Mouse (Mus musculus) cerebellum, postnatal 25 days (tissue): ENCODE data around the gene Prr15l.
A peak's percentile ranks its signal among the peaks of the same experiment; 100 is the strongest.

ENCODE experiments used
- DNase-seq, 2 experiments: peaks; one replicate each; pipeline ENCODE4 v3.0.0; 2021; ENCODE audit warnings: mixed read lengths in 2 of 2

Prr15l gene

DNA sequence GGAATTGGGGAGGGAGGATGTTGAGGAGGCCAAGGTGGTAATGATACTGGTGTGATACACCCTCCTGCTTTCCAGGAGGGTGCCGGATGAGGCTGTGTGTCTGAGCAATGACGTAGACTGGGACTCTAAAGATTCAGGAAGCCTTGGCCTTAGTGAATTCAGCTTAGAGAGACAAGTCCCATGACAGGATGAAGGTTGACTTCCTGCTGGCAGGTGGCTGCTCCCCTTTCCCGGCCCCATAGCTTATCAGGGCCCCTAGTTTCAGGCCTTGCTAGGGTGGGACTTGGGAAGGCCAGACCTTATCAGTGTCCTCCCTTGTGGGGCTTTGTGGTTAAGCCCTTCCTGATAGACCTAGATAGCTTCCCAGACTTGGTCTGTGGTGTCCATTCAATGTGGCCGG, 19.9 kb downstream of the Prr15l start:
- no peak for DNase-seq

DNA sequence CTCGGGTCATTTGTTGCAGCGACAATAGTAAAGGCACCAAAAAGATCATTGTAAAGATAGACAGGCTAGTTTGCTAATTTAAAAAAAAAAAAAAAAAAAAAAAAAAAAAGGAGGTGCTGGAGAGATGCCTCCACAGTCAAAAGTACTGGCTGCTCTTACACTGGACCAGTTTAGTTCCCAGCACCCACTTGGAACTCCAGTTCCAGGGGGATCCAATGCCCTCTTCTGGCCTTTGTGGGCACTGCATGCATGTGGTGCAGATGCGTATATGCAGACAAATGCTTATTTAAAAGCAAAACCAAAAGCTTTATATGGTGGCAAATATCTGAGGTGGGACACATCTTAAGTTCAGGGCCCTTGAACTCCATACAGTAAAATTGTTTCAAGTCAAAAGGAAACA, 22.9 kb downstream of the Prr15l start:
- no peak for DNase-seq

DNA sequence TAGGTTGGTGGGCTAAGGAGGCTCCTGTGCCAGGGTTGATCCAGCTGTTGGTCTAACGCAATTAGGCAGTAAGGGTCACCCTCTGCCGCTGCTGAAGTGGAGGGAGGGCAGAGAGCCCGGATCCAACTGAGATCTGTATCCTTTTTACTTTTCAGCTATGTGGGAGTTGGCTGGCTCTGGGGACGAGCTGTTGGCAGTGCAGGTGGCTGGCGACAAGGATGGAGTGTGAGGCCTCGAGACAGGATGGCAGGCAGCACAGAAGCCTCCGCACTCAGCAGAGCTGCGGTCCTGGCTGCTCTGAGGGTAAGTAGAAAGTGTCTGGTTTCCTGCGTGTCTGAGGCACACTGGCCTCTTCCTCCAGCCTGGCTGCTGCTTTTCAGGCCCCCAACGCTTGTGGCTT, 24.5 kb downstream of the Prr15l start:
- no peak for DNase-seq

DNA sequence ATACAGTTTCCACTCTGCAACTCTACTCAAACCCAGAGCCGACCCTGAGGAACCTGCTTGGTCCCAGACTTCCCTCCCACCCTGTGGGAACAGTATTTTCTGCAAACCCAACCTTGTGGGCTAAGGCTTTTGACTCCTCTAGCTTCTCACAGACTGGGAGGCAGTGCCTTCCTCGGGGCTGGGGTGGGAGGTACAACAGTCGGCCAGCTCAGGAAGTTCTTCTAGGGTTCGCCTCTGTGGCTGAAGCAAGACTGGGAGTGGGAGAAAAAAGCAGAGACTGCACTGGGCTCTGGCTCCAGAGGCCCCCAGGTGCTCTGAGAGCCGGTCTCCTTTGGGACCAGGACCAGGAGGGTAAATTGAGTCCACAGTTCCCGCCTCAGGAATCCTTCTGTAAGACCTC, 25.0 kb downstream of the Prr15l start:
- no peak for DNase-seq

DNA sequence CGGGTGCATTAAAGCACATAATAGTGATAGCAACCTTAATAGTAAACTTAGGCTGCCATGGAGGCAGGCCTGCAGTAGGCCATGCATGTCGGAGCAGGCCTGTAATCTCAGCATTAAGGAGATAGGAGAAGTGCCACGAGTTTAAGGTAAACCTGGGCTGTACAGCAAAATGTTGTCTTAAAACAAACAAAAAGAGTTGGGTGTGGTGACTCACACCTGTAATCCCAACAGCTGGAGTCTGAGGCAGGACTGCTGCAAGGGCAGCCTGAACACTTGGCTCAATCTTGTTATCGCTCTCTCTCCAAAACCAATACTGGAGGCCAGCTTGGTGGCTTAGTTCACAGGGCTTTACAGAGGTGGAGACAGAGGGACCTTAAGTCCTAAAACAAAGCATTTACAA, 27.2 kb downstream of the Prr15l start:
- DNase-seq: no peak

DNA sequence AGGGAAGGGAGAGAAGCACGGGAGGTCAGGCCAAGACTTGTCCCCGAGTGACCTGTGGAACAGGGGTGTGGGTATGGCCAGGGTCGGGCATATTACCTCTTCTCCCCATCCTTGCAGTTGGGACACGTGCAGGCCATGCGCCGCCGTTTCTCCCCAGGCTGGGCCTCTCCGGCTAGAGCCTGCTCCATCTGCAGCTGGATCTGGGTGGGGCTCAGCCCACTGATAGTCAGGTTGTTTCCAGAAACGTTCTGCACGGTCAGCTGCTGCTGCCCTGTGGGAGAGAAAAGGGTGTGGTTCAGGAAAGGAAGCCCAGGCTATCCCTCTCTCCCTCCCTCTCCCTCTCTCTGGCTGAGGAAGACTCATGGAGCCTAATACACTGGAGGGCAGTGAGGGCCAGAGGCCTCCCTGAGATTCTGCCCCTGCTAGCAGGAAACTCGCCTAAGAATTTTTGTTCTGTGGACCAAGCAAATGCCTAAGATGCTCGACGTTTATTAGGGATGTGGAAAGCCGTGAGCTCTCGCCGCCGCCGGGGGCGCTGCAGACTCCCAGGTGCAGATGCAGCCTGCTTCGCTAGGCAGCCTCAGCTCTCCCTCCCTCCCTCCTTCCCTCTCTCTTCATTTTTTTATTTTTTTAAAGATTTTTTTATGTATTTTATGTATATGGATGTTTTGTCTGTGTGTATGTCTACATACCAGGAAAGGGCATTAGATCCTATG, 28.3 kb downstream of the Prr15l start:
- peak in 1 of 2 experiments; percentile 63 for DNase-seq

DNA sequence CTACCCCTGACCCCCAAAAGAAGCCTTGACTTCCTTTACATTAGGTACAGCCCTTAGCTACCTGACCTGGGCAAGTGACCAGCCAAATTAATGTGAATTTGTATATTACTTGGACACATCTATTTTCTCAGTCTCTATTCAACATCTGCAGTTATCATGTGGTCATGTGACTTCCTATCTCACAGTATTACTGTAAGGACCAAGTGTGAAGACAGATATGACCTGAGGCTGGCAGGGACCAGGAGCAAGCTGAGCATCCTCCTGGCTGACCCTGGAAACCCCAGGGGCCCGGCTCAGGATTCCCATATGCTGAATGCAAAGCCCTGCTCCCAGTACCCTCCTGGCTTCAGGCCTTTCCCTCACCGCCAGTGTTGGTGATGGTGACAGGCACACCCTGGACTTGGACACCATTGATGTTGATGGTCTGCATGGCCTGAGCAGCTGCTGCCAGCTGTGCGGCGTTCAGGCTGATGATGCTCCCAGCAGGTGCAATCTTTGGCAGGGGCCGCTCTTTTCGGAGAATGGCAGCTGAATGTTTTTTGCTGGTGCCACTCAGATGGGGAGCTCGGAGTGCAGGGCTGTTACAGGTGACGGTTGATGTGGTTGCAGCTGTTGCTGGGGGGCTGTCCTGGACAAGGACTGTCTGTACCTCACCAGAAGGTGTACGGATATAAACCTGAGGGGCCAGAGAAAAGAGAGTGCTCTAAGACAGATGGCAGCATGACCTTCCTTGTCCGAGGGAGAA, 29.3 kb downstream of the Prr15l start:
- no peak for DNase-seq

DNA sequence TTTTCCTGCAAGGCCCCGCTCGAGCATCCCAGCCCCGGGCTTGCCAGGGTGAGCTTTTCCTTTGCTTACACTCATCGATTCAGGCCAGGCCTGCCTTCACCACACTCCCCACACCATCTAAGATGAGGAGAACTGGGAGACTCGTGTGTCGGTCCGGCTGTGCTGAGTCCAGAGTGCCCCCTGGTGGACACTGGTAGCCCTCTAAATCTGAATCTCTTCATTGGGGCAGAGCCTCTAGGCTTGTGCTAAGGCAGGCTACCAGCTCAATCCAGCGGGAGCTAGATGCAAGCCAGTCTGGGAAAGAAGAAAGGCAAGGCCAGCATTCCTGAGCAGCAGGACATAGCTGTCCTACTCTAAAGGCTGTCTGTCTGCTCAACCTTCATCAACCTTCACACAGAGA, 35.7 kb downstream of the Prr15l start:
- peak; percentile 92 to 96 for DNase-seq

DNA sequence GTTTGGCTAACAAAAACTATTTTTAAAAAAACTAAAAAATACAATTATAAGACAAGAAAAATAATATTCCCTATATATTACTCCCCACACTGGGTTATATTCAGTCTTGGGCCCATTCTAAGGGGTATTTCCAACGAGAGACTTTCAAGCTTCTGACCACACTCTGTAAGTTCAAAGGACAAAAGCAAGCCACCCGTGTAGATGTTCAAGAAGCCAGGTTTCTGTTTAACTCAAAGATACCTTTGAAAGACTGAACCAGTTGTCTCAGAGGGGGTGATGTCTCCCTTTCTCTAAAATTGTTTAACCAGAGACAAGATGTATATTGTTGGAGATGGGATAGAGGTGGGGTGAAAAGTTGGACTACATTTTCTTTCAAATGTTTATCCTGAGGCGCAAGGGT, 38.3 kb downstream of the Prr15l start:
- no peak for DNase-seq

DNA sequence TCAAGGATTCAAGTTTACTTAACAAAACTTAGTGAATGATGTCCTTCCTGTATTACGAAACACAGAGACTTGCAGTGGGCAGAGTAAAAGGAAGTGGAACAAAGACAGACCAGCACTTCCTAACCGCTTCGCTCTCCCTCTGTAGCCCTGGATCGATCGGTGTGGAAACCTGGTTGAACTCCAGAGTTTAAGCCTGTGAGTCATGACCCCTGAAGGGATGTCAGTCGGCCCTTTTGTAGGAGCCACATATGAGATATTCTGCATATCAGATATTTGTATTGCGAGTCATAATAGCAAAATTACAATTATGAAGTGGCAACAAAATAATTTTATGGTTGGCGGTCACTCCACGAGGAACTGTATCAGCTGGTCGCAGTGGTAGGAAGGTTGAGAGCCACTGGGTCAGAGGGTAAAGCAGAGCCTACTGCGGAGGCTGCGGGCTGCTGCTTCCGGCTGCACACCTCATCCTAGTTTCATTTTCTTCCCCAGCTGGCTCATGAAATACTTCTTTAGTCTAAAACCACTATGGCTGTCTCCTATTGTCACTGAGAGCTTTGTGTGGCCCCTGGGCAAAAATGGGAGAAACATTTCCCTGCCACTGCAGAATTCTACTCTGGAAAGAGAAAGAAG, 39.1 kb downstream of the Prr15l start:
- no peak for DNase-seq

DNA sequence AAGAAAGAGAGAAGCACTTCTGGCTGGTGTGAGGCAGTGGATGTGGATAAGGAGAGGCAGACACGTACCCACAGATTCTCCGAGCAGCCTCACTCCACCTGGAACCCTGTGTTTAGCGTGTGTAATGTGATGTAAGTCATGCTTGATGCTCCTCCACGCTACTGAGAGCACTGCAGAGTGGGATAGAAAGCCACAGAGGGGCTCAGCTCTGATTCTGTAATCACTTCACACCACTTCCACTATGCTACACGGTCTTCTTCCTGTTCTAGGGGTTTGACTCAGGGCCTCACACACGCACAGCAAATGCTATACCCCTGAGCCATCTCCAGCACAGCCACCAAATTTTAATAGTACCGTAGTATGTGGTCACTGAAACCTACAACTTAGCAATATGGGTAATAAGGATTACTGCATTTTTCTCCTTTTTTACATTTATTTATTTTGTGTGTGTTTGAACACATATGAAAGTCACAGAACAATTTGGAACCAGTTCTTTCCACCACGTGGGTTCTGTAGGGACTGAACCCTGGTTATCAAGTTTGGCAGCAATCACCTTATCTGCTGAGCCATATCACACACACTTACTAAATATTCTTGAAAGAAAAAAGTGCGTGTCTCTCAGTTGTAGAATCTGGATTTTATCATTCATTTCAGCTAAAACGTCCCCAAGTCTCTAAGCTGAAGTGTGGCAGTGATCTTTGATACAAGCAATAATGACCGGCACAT, 39.8 kb downstream of the Prr15l start:
- no peak for DNase-seq

DNA sequence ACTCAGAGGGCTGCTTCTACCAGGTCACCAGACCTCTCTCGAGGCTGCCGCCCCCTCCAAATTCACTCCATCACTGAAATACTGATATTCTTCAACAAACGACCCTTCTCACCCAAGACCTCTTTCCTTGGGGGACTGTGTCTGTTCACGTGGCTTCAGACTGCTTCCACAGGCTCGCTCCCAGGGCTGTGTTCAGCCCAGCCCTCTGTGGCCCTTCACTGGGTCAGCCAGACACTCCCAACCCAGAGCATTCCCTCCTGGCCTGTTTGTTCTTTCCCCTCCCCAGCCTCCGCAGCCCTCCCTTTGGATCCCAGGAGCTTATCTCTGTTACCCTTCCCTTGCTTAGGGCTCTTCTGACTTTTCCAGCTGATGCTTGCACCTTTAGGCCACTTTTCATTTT, 40.6 kb downstream of the Prr15l start:
- peak in 1 of 2 experiments; percentile 25 for DNase-seq

DNA sequence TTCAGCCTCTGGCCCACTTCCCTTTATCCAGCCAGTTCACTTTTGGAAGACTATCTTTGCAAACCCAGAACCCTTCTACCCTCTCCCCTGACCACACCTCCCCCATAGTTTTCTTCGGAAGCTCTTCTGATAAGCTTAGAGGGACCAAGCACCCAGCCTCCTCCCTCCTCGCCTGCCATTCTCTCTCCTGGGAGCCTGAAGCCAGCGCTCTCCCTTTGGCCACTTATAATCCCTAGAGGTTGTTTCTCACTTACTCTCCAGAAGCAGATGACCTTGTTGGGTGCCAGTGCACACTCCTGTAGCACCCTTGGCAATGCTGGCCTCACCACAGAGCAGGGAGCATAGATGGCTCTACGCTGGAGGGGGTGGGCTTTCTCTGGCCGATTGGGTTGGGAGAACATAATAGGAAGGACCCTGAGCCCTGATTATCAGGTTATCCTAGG, 41.4 kb downstream of the Prr15l start:
- DNase-seq: peak; percentile 49 to 57

DNA sequence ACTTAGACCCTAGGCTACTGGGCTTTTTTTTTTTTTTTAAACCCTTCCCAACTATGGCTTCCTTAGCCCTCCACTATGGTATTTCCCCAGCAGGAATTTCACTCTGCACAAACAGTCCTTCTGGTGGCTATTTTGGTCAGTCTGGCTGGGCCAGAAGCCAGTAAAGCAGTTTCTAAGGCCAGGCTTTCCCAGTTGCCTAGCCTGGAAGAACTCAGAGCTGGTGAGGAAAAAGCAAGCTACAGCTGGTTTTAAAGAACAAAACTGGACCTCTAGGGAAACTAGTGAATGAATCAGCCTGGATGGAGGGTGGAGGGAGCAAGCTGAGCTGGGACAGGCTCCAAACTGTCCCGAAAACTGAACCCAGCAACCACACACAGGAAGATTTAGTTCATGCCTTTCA, 41.8 kb downstream of the Prr15l start:
- peak; percentile 78 to 84 for DNase-seq

DNA sequence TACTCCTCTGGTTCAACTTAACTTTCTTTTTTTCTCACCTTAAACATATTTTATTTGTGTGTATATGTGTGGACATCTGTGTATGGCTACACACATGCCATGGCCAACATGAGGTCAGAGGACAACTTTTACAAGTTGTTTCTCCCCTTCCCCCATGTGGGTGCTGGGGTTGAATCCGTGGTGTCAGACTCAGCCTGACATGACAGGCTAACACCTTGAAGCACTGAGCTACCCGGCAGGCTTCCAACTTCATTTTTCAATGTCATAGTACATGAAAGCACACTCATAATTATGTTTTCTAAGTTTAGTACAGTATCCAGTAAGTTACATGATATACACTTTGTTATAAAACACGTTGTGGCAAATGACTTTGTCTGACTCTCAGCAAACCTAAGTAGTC, 42.4 kb downstream of the Prr15l start:
- DNase-seq: no peak

DNA sequence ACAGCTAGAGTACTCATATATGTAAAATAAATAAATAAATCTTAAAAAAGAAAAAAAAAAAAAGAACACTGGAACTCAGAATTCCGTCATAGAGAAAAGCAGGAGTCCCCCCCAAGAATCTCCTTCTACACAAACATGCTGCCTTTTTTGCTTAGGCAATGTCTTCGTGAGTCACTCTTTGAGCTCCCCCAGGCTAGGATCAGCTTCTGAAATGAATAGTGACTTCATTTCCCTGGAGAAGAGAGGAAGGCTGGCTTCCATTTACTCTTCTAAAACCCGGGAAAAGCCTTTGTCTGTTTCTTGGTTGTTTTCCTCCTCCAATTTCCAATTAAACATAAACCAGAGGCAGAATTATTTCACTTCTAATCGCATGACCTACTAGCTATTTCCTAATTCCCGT, 45.0 kb downstream of the Prr15l start:
- DNase-seq: no peak

DNA sequence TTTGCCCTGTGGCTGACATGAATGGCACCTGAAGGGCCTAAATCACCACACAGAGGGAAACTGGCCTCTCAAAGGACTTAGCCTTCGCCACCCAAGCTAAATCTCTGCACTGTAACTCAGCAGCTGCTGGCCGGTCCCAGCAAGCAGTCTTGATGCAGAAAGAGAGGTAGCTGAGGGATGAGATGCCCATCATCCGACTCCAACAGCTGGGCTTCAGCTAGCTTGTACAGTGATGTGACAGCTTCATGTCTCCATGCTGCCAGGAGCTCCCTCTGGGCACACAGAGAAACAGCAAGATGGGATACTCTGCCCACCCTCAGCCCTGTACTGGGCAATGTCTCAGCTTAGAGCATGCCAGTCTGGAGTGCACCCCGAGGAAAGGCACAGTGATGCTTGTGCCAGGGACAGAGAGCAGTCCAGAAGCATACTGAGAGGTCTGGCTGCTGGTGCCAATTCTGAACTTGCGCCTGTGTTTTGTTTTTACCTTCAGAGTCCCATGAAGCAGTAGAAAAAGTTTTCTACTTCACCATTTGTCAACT, 45.6 kb downstream of the Prr15l start:
- DNase-seq: peak; percentile 73 to 76

DNA sequence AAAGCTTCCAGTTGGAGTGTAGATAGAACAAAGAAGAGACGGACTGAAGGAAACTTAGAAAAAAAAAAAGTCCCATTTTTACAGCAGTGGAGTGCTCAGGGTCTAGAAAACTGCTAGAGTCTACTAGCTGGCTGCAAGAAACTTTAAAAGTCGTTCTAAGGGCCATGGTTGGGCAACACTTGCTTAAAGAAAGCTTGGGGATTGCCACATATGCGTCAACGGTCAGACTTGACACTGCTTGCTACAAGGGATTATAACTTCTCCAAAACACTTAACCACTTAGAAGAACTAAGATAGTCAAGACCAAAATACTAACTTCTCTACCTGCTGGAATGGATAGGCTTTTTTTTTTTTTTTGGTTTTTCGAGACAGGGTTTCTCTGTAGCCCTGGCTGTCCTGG, 46.9 kb downstream of the Prr15l start:
- no peak for DNase-seq

DNA sequence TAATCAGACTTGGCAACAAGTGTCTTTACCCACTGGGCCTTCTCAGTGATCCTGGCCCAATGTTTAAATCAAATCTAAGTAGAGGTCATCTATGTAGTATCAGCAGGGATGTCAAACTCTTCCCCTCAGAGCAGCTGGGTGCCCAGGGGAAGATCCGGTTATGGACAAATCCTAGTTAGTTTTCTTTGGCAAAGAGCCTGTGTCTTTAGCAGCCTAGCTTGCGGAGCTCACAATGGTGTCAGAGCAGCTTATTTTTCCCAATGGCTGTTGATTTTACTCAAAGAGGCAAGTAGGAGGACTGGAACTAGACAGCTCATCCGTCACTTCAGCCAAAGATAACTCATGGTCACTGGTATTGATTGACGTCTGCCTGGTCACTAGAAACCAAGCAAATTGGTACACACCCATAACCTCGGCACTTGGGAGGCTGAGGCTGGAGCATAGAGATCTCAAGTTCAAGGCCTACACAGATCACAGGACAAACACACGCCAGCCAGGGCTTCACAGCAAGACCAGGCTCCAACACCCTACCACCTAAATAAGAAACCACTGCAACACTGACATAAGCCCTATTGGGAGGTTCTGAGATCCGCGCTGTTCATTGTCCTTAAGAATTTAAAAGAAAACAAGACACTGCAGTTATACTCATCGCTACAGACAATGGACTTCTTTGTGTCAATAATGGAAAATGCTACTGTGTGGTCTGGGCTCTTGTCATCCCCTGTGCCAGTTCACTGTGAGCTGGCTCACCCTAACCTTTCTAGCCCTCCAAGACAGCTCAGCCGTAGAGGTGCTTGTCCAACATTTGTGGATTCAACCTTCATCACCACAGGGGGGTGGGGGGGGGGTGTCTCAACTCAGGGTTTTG, 47.8 kb downstream of the Prr15l start:
- DNase-seq: no peak

DNA sequence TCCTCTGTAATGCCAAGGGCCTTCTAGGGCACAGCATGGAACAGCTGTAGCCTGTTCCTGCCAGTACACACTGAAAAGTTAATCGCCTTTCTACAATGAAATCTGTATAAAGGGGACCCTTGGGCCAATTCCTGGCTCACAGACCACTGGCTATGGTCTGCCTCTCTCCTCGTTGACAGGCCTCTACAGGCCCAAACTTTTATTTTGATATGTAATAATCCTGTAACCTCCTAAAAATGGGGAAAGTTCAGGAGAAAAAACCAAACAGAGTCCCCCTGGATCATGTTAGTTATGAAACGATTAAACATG, 48.4 kb downstream of the Prr15l start:
- DNase-seq: no peak

DNA sequence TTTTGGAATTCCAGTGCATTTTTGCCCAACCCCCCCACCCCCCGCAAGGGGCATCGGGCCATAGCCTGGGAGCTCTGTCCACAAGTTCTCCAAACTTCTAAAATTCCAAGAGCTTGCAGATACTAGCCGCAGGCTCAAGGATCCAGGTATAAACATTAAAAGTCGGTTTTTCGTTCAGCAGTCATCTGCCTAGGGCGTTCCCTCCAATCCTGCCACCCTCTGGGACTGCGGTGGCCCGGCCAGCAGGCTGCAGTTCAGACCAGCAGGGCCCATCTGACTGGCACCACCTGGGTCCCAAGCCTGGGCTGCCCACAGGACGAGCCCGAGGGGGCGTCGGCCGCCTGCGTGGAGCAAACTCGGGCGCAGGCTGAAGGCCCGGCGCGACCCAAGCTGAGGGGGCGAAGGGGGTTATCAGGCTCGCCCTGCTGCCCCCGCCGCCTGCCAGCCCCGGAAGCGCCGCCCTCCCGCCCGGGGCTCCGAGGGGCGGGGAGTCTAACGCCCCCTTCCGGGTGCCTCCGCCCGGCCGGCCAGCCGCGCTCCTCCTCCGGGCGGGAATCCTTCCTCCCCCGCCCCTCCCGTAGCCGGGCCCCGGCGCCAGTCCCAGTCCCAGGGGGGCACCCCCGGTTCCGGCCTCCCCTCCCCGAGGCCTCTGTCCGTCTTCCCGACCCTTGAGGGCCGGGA, 49.1 kb downstream of the Prr15l start:
- DNase-seq: peak in 1 of 2 experiments; percentile 92
